Mouse (Mus musculus): ENCODE results near the gene Kel.

GRCm38 (mm10) chr6:41694407-41694806 lies 9.7 kb downstream of the Kel start:
- no peak for TF ChIP-seq POLR2A (IDR thresholded peaks at IDR 0.05; ENCODE audit: insufficient read depth, low read depth, low read length)
- no peak for TF ChIP-seq CTCF (IDR thresholded peaks at IDR 0.05; ENCODE audit: insufficient read depth, low read depth, low read length)
